Mouse (Mus musculus) A20 (cell line): Measurements from ENCODE around the gene Acnat2.
"Not testable (repeated sequence)": the region's sequence is repeated elsewhere in the genome, so short reads cannot be mapped to it uniquely, and the experiment has no call there.

Experiments
- DNase-seq: peaks from one replicate; pipeline ENCODE4 v3.0.0-alpha.2; 2011; ENCODE audit warnings: low read depth, low spot score

The Acnat2 gene

GRCm38 (mm10) chr4:49407957-49408356 lies at the start of gene Acnat2:
Acnat2 (minus strand) TSS chr4:49408151.
- not testable (repeated sequence) for DNase-seq

GRCm38 (mm10) chr4:49456171-49456570 lies 48.2 kb upstream of the Acnat2 start:
- DNase-seq = no peak

DNA sequence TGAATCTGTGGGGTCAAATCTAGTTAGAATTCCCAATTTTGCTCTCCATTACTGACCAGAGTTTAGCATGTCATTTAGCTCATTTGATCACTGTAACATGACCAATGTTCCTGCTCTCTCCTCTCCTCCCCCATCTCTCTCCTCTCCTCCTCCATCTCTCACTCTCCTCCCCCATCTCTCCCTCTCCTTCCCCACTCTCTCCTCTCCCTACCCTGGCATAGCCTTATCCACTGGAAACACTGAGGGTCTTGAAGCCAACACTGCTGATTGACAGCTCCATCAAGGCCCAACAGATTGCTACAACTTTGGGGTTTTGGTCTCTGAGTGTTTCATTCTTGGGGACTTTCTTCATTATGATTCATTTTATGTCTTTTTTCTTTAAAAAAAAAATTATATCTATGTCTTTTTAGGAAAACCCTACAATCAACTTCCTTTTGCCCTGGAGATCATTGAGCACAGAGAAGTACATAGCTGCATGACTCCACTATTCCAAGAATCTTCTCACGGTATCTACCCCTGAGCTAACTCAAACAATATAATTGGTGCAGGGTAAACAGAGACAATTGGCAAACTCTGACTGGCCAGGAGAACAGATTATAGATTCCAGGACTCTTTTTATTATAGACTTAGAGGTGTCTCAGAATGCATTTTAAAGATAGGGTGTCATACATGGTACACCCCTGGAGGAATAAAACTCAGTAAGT lies 44.0 kb upstream of the Acnat2 start:
- DNase-seq = no peak

- not testable (repeated sequence) for DNase-seq
Measured at GRCm38 (mm10) chr4:49451133-49451847, 43.3 kb upstream of the Acnat2 start.

- not testable (repeated sequence) for DNase-seq
Measured at GRCm38 (mm10) chr4:49436968-49437367, 29.0 kb upstream of the Acnat2 start.

DNA sequence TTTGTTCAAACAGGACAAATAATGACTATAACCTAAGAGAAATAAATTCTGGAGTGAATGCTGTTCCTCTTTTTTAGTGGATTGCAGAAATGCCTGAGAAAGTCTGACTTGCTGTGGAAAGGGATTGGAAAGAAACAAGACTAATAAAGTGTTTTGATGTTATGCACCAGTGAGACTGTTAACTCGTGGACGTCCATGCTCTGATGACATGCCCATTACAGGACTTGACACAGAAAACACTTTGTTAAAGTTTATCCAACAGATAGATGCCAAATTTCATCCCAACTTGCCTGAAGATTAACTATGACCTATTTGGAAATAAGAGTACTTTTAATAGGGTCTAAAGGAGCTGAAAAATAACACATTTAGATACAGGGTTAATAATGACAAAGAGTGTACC lies 2.2 kb upstream of the Acnat2 start:
- not testable (repeated sequence) for DNase-seq

- no peak for DNase-seq
Measured at GRCm38 (mm10) chr4:49386873-49387272, 21.1 kb downstream of the Acnat2 start.

DNA sequence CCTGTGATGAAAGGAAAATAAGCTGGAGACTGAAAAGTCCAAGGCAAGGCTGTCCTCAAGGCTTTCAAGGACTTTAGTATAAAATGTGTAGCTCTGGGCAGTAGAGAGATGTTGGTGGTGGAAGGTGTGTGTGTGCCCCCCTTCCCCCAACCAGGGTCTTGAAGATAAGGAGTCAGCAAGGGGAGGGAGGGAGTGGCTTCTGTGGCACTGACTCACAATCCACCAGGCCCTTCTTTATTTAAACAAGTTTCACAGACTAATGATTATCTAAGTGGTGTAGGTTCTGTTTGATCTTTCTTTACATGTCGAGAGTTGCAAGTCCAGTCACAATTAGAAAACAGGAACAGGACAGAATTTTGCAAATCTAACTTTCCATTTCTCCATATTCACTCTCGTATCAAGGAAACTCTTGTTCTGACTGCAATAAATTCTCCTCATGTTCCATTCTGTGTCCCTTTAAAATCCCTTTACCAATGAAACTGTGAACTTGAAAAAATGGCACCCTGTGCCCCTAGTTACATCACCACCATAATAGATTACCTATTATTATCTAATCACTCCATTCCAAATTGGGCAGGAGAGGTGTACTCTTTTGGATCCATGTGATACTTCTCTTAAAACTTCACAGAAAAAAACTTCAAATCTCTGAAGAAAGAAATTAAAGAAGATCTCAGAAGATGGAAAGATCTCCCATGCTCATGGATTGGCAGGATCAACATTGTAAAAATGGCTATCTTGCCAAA lies 24.2 kb downstream of the Acnat2 start:
- DNase-seq = not testable (repeated sequence)

DNA sequence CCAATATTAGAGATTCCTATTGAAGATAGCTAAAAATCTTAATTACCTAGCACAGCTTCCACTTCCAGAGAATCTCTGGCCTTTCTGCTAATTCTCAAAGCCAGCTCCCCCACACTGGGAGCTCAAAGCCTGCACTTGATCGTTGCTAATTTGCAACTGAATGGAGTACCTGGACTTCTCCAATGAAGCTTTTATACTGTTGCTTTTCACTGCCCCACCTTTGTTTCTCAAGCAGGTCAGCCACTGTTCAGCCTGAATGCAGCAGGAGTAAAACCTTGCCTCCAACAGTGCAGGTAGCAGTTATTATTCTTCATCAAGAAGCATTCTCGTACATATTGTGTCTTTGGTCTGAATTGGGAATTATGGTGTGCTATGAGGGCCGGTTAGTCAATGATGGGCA lies 39.9 kb downstream of the Acnat2 start:
- DNase-seq = not testable (repeated sequence)

DNA sequence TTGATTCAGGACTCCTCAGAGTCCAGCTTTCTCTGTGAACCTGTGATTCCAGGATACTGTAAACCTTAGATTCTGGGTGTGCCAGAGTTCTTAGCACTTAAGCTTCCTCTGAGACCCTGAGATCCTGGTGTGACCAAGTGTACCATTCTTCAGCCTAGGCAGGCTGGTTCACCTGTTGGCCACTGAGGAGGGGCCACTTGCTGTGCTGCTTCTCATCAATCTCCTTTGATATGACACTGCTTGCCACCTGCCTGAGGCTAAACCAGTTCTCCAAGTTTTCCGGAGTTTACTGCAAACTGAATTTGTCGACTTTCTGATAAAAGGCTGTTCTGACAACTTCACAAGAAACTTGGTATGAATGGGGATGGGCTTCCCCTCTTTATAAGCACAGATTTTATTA lies 50.9 kb downstream of the Acnat2 start:
- DNase-seq = no peak

DNA sequence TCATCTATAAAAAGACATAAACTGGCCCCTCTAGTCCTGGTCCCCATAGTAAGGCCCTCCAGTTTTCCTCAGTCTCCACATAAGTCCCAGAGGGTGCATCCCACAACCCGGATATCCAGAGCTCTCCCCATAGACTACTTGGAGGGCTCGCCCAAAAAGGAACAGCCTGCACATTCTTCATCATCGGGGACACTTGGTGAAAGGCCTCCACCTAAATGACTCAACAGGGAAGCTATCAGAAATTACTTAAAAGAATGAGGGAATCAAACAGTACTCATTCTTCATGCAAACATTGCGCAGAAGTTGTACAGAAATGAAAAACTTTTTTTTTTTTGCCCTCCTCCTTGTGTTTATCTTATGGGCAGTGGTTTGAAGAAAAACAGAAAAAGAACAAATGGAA lies 57.5 kb downstream of the Acnat2 start:
- no peak for DNase-seq

- DNase-seq = no peak
Measured at GRCm38 (mm10) chr4:49348677-49349076, 59.3 kb downstream of the Acnat2 start.

DNA sequence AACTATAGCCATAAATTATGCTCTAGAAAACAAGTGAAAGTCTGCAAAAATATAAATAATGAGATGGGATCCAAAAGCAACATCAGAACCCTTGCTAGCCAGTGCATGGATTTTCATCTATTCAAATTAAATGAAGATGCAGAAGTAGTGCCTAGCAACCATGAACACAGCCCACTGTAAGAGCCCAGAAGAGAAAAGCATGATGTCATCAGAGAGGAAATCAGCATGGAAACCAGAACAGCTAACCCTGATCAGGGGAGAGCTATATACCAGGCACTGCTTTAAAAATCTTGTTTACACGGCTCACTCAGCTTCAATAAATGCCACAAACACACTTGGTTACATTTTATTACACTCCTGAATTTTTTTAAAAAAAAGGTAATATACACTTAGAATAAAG lies 60.0 kb downstream of the Acnat2 start:
- not testable (repeated sequence) for DNase-seq

DNA sequence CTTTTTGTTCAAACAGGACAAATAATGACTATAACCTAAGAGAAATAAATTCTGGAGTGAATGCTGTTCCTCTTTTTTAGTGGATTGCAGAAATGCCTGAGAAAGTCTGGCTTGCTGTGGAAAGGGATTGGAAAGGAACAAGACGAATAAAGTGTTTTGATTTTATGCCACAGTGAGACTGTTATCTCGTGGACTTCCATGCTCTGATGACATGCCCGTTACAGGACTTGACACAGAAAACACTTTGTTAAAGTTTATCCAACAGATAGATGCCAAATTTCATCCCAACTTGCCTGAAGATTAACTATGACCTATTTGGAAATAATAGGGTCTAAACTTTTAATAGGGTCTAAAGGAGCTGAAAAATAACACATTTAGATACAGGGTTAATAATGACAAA lies 67.9 kb downstream of the Acnat2 start:
- not testable (repeated sequence) for DNase-seq

DNA sequence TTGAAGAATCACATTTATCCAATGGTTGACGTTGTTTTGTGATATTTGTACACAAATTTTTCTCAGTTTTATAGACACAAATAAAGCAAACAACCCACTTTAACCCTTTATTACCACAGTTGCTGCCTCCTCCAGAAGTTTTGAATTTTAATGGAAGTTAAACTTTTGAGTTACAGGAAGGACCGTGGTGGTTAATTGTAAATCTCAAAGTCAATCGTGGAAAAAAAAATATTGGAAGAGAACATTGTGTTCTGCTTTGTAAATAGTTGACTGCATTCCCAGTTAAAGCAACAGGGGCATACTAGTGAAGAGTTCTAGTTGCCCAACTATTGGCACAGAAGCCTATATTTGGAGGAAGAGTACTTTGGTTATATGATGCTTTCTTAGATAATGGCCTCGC lies 70.0 kb downstream of the Acnat2 start:
- not testable (repeated sequence) for DNase-seq
